Mouse (Mus musculus): ENCODE data around the gene Mcrs1. TPM values are rescaled to one million over a fixed set of nuclear protein-coding genes. Genes with fewer than 3 reads are reported as not detected.
A peak's percentile ranks its signal among the peaks of the same experiment; 100 is the strongest.

Mcrs1 gene
- polyA plus RNA-seq (2015; fragmentation: Nextera tagmentation; extraction: Ambion mirVana) = 207 and 220 TPM in 2 replicates

GRCm38 (mm10) chr15:99251626-99252380 is at the start of gene Mcrs1:
Gene Mcrs1 (minus strand): TSS chr15:99251961.
- Histone ChIP-seq H3K4me1 (replicated peaks; ENCODE audit: control insufficient read depth, insufficient read depth, low read length) (peaks cover 16% of the 10 kb centered on the region), H3K4me2 (ENCODE audit: low read length) (peak within 1 kb of the TSS; percentile 78), H3K27me3 (replicated peaks; ENCODE audit: control insufficient read depth, insufficient read depth, low read length) (no peaks in the 10 kb centered on the region), H3K9me3 (ENCODE audit: control insufficient read depth, low read length) (no peaks in the 10 kb centered on the region), H3K27ac (ENCODE audit: low read length) (peak within 1 kb of the TSS; percentile 93), H3K36me3 (ENCODE audit: control insufficient read depth, insufficient read depth) (peaks cover 6% of the 10 kb centered on the region; the same call in 1 of the 2 replicates), H3K4me3 (replicated peaks; ENCODE audit: low read length) (peak within 1 kb of the TSS; percentile 72), H3K9ac (replicated peaks; ENCODE audit: low read depth, low read length) (peak within 1 kb of the TSS; percentile 70)
- under 1% methylated on average over 52 of the region's 52 CpGs for WGBS
- ATAC-seq = peak; percentile 95

- 38% methylated on average over 5 of the region's 5 CpGs for WGBS
- H3K27ac ChIP-seq (ENCODE audit: low read length) = peak overlapping the region; percentile 24; the same call in 1 of the 2 replicates
- peak overlapping the region; percentile 48 for H3K4me2 ChIP-seq (ENCODE audit: low read length)
- no peaks in the 10 kb centered on the region for H3K27me3 ChIP-seq (replicated peaks; ENCODE audit: control insufficient read depth, insufficient read depth, low read length)
- peak overlapping the region; percentile 74 for H3K4me3 ChIP-seq (replicated peaks; ENCODE audit: low read length)
- H3K4me1 ChIP-seq (replicated peaks; ENCODE audit: control insufficient read depth, insufficient read depth, low read length) = peaks cover 20% of the 10 kb centered on the region
- no peak for ATAC-seq
- H3K9ac ChIP-seq (replicated peaks; ENCODE audit: low read depth, low read length) = 0 out of 2 replicates have a peak overlapping the region, but pooled peaks have one; percentile 3
- no peaks in the 10 kb centered on the region for H3K9me3 ChIP-seq (ENCODE audit: control insufficient read depth, low read length)
- H3K36me3 ChIP-seq (ENCODE audit: control insufficient read depth, insufficient read depth) = no peaks in the 10 kb centered on the region
These were observed 44.5 kb upstream of the Mcrs1 start for GRCm38 (mm10) chr15:99296213-99296612.

- Histone ChIP-seq H3K27ac (ENCODE audit: low read length) (peak within 1 kb of the TSS; percentile 93), H3K4me2 (ENCODE audit: low read length) (peak within 1 kb of the TSS; percentile 48), H3K9me3 (ENCODE audit: control insufficient read depth, low read length) (no peaks in the 10 kb centered on the region), H3K4me1 (replicated peaks; ENCODE audit: control insufficient read depth, insufficient read depth, low read length) (peaks cover 20% of the 10 kb centered on the region), H3K4me3 (replicated peaks; ENCODE audit: low read length) (peak within 1 kb of the TSS; percentile 74), H3K27me3 (replicated peaks; ENCODE audit: control insufficient read depth, insufficient read depth, low read length) (no peaks in the 10 kb centered on the region), H3K36me3 (ENCODE audit: control insufficient read depth, insufficient read depth) (no peaks in the 10 kb centered on the region), H3K9ac (replicated peaks; ENCODE audit: low read depth, low read length) (peak within 1 kb of the TSS; percentile 78)
- WGBS = 1% methylated on average over 17 of the region's 17 CpGs
- ATAC-seq = peak; percentile 43
These were observed 43.8 kb upstream of the Mcrs1 start, which contains the start of gene Fam186b for GRCm38 (mm10) chr15:99295484-99295981. Gene Fam186b (minus strand): TSS chr15:99295888.

- Histone ChIP-seq H3K27ac (ENCODE audit: low read length) (peak within 1 kb of the TSS; percentile 93), H3K9me3 (ENCODE audit: control insufficient read depth, low read length) (no peaks in the 10 kb centered on the region), H3K4me1 (replicated peaks; ENCODE audit: control insufficient read depth, insufficient read depth, low read length) (peaks cover 20% of the 10 kb centered on the region), H3K27me3 (replicated peaks; ENCODE audit: control insufficient read depth, insufficient read depth, low read length) (no peaks in the 10 kb centered on the region), H3K9ac (replicated peaks; ENCODE audit: low read depth, low read length) (peak within 1 kb of the TSS; percentile 78), H3K4me2 (ENCODE audit: low read length) (peak within 1 kb of the TSS; percentile 48), H3K36me3 (ENCODE audit: control insufficient read depth, insufficient read depth) (no peaks in the 10 kb centered on the region), H3K4me3 (replicated peaks; ENCODE audit: low read length) (peak within 1 kb of the TSS; percentile 74)
- peak; percentile 95 for ATAC-seq
- WGBS = 0% methylated on average over 38 of the region's 64 CpGs
These were observed 43.1 kb upstream of the Mcrs1 start, which contains the start of gene Prpf40b for GRCm38 (mm10) chr15:99294813-99295374. Gene Prpf40b (plus strand): TSS chr15:99295087.

GRCm38 (mm10) chr15:99294287-99294686 is 42.5 kb upstream of the Mcrs1 start:
- 26% methylated on average over 16 of the region's 16 CpGs for WGBS

GRCm38 (mm10) chr15:99290586-99290985 is 38.8 kb upstream of the Mcrs1 start:
- Histone ChIP-seq H3K4me3 (replicated peaks; ENCODE audit: low read length) (no peak overlapping the region), H3K9ac (replicated peaks; ENCODE audit: low read depth, low read length) (no peak overlapping the region), H3K4me2 (ENCODE audit: low read length) (no peak overlapping the region), H3K27me3 (replicated peaks; ENCODE audit: control insufficient read depth, insufficient read depth, low read length) (no peaks in the 10 kb centered on the region), H3K36me3 (ENCODE audit: control insufficient read depth, insufficient read depth) (no peaks in the 10 kb centered on the region), H3K27ac (ENCODE audit: low read length) (no peak overlapping the region), H3K9me3 (ENCODE audit: control insufficient read depth, low read length) (no peaks in the 10 kb centered on the region), H3K4me1 (replicated peaks; ENCODE audit: control insufficient read depth, insufficient read depth, low read length) (peaks cover 8% of the 10 kb centered on the region)
- no peak for ATAC-seq
- 95% methylated on average over 11 of the region's 11 CpGs for WGBS

More at GRCm38 (mm10) chr15:99294287-99294686, 42.5 kb upstream of the Mcrs1 start:
- ATAC-seq = no peak
- H3K27me3 ChIP-seq (replicated peaks; ENCODE audit: control insufficient read depth, insufficient read depth, low read length) = no peaks in the 10 kb centered on the region
- peaks cover 20% of the 10 kb centered on the region for H3K4me1 ChIP-seq (replicated peaks; ENCODE audit: control insufficient read depth, insufficient read depth, low read length)
- H3K9ac ChIP-seq (replicated peaks; ENCODE audit: low read depth, low read length) = peak overlapping the region; percentile 78
- peak overlapping the region; percentile 93 for H3K27ac ChIP-seq (ENCODE audit: low read length)
- no peaks in the 10 kb centered on the region for H3K36me3 ChIP-seq (ENCODE audit: control insufficient read depth, insufficient read depth)
- H3K4me3 ChIP-seq (replicated peaks; ENCODE audit: low read length) = peak overlapping the region; percentile 74
- peak overlapping the region; percentile 48 for H3K4me2 ChIP-seq (ENCODE audit: low read length)
- H3K9me3 ChIP-seq (ENCODE audit: control insufficient read depth, low read length) = no peaks in the 10 kb centered on the region

GRCm38 (mm10) chr15:99285189-99285535 is 33.4 kb upstream of the Mcrs1 start:
- H3K4me1 ChIP-seq (replicated peaks; ENCODE audit: control insufficient read depth, insufficient read depth, low read length) = no peaks in the 10 kb centered on the region
- no peaks in the 10 kb centered on the region for H3K27me3 ChIP-seq (replicated peaks; ENCODE audit: control insufficient read depth, insufficient read depth, low read length)
- H3K36me3 ChIP-seq (ENCODE audit: control insufficient read depth, insufficient read depth) = no peaks in the 10 kb centered on the region
- H3K9me3 ChIP-seq (ENCODE audit: control insufficient read depth, low read length) = no peaks in the 10 kb centered on the region
- H3K4me2 ChIP-seq (ENCODE audit: low read length) = no peak overlapping the region
- no peak overlapping the region for H3K27ac ChIP-seq (ENCODE audit: low read length)
- ATAC-seq = no peak
- WGBS = 55% methylated on average over 8 of the region's 8 CpGs
- H3K4me3 ChIP-seq (replicated peaks; ENCODE audit: low read length) = no peak overlapping the region
- no peak overlapping the region for H3K9ac ChIP-seq (replicated peaks; ENCODE audit: low read depth, low read length)

- ATAC-seq = no peak
- Histone ChIP-seq H3K4me2 (ENCODE audit: low read length) (no peak overlapping the region), H3K9ac (replicated peaks; ENCODE audit: low read depth, low read length) (no peak overlapping the region), H3K36me3 (ENCODE audit: control insufficient read depth, insufficient read depth) (no peaks in the 10 kb centered on the region), H3K4me1 (replicated peaks; ENCODE audit: control insufficient read depth, insufficient read depth, low read length) (no peaks in the 10 kb centered on the region), H3K27me3 (replicated peaks; ENCODE audit: control insufficient read depth, insufficient read depth, low read length) (no peaks in the 10 kb centered on the region), H3K9me3 (ENCODE audit: control insufficient read depth, low read length) (no peaks in the 10 kb centered on the region), H3K27ac (ENCODE audit: low read length) (no peak overlapping the region), H3K4me3 (replicated peaks; ENCODE audit: low read length) (no peak overlapping the region)
- 47% methylated on average over 14 of the region's 14 CpGs for WGBS
These were observed 32.9 kb upstream of the Mcrs1 start for GRCm38 (mm10) chr15:99284527-99285188.

GRCm38 (mm10) chr15:99283456-99283855 is 31.7 kb upstream of the Mcrs1 start:
- no peaks in the 10 kb centered on the region for H3K9me3 ChIP-seq (ENCODE audit: control insufficient read depth, low read length)
- ATAC-seq = no peak
- no peaks in the 10 kb centered on the region for H3K27me3 ChIP-seq (replicated peaks; ENCODE audit: control insufficient read depth, insufficient read depth, low read length)
- no peak overlapping the region for H3K4me2 ChIP-seq (ENCODE audit: low read length)
- no peak overlapping the region for H3K27ac ChIP-seq (ENCODE audit: low read length)
- no peak overlapping the region for H3K4me3 ChIP-seq (replicated peaks; ENCODE audit: low read length)
- 64% methylated on average over 10 of the region's 10 CpGs for WGBS
- H3K36me3 ChIP-seq (ENCODE audit: control insufficient read depth, insufficient read depth) = no peaks in the 10 kb centered on the region
- H3K4me1 ChIP-seq (replicated peaks; ENCODE audit: control insufficient read depth, insufficient read depth, low read length) = no peaks in the 10 kb centered on the region
- H3K9ac ChIP-seq (replicated peaks; ENCODE audit: low read depth, low read length) = no peak overlapping the region
